Mouse (Mus musculus): ENCODE data around the gene Ins2. TPM values are rescaled to one million over a fixed set of nuclear protein-coding genes. Genes with fewer than 3 reads are reported as not detected.

Ins2 gene
- polyA plus RNA-seq, 1 experiment: 0.46 TPM

DNA sequence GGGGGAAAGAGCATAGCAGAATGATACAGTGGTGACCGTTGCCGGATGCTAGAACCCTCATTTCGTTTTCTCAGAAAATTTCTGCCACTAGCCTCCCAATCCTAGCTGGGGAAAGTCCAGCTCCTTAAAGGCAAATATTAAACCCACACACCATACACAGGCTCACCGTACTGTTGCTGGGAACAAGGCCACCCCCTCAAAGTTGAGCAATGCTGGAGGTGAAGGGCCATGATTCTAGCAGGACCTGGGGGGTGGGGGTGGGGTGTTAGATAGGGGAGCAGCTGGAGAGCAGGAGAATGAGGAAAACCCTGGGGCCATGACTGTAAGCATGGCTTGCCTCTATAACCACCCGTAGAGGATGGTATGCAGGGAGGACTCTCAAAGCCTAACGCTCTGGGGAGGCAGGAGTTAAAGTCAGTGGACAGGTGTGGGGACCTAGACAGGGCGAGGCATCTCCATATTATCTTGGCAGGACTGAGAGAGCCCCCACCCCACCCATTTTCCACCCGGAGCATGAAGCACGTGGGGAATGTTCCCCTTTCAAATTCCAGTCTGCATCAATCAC lies 78.6 kb downstream of the Ins2 start:
- H3K27ac ChIP-seq (ENCODE audit: control insufficient read depth, insufficient read depth, low read depth, low read length): no peak overlapping the region
- no peaks in the 10 kb centered on the region for H3K36me3 ChIP-seq (ENCODE audit: control insufficient read depth, insufficient read depth, low read length)
- H3K4me3 ChIP-seq (ENCODE audit: control insufficient read depth, low read depth, low read length): no peak overlapping the region
- no peak for TF ChIP-seq POLR2A (IDR thresholded peaks at IDR 0.05; ENCODE audit: control insufficient read depth, low read depth, low read length)
- H3K27me3 ChIP-seq (ENCODE audit: control insufficient read depth, insufficient read depth, low read length): peaks cover 2% of the 10 kb centered on the region; the same call in 1 of the 2 replicates
- H3K4me1 ChIP-seq (ENCODE audit: control insufficient read depth, insufficient read depth, low read length): peaks cover 9% of the 10 kb centered on the region

DNA sequence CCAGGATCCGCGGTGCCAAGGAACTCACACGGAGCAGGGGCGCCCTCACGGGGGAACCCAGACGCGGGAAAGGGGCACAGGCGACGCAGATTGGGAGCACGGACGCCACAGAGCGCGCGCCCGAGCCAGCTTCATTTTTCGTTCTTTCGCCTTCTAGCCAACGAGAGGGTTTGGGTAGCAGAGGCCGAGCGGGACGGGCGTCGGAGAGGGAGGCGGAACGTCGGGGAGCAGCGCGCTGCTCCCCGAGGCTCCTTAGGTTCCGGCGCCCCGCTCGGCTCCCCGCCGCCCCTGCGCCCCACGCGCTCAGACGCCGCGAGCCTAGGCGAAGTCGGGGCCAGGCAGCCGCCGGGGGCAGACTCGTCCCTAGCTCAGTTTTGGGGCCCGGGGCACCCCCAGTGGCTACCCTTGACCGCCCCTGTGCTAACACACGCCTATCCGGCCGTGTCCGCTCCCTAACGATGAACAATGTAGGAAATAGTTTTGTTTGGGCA lies 79.2 kb downstream of the Ins2 start:
- no peak for TF ChIP-seq POLR2A (IDR thresholded peaks at IDR 0.05; ENCODE audit: control insufficient read depth, low read depth, low read length)
- no peak for TF ChIP-seq CTCF (IDR thresholded peaks at IDR 0.05; ENCODE audit: control insufficient read depth, insufficient read depth, insufficient replicate concordance, low read depth, low read length)
- H3K4me3 ChIP-seq (ENCODE audit: control insufficient read depth, low read depth, low read length): peak overlapping the region; percentile 35; the same call in 1 of the 2 replicates
- peaks cover 2% of the 10 kb centered on the region; the same call in 1 of the 2 replicates for H3K27me3 ChIP-seq (ENCODE audit: control insufficient read depth, insufficient read depth, low read length)
- peaks cover 9% of the 10 kb centered on the region for H3K4me1 ChIP-seq (ENCODE audit: control insufficient read depth, insufficient read depth, low read length)
- no peak overlapping the region for H3K27ac ChIP-seq (ENCODE audit: control insufficient read depth, insufficient read depth, low read depth, low read length)
- no peaks in the 10 kb centered on the region for H3K36me3 ChIP-seq (ENCODE audit: control insufficient read depth, insufficient read depth, low read length)

DNA sequence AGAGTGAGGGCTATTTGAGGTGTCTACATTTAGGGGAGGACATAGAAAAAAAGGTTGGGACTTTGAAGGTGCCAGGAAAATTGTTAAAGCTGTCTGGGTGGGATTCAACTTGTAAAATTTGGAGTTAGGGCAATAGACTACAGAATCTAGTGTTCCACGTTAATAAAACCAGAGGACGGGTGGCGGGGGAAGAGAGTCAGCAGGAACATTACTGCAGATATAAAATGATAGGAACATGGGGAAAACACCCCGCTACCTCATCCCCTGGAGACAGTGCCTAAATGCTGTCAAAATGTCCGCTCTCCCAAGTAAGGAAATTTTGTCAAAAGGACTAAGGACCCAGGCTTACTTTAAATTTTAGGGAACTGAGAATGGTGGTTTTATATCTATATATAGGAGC lies 80.0 kb downstream of the Ins2 start:
- H3K27me3 ChIP-seq (ENCODE audit: control insufficient read depth, insufficient read depth, low read length): peaks cover 2% of the 10 kb centered on the region; the same call in 1 of the 2 replicates
- TF ChIP-seq POLR2A (IDR thresholded peaks at IDR 0.05; ENCODE audit: control insufficient read depth, low read depth, low read length) (no peak), CTCF (IDR thresholded peaks at IDR 0.05; ENCODE audit: control insufficient read depth, insufficient read depth, insufficient replicate concordance, low read depth, low read length) (no peak)
- no peak overlapping the region for H3K4me3 ChIP-seq (ENCODE audit: control insufficient read depth, low read depth, low read length)
- H3K27ac ChIP-seq (ENCODE audit: control insufficient read depth, insufficient read depth, low read depth, low read length): no peak overlapping the region
- H3K36me3 ChIP-seq (ENCODE audit: control insufficient read depth, insufficient read depth, low read length): no peaks in the 10 kb centered on the region
- H3K4me1 ChIP-seq (ENCODE audit: control insufficient read depth, insufficient read depth, low read length): peaks cover 9% of the 10 kb centered on the region

DNA sequence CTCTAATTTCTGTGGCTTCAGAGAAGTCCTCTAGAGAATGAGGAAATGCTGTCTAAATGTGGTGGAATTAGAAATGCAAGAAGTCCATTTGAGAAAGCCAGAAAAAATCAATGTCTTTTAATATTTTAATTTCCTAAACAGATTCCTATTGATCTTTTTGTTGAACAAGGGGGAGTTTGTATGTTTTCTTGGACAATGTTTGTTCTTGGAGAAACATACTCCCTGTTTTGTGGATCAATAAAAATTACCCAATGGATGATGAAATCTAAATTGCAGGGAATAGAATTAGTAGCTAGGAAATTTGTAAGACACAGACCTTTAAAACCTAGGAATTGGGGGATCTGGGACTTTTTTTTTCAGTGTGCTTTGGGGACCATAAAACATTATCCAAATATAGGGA lies 81.4 kb downstream of the Ins2 start:
- Histone ChIP-seq H3K36me3 (ENCODE audit: control insufficient read depth, insufficient read depth, low read length) (no peaks in the 10 kb centered on the region), H3K27me3 (ENCODE audit: control insufficient read depth, insufficient read depth, low read length) (peaks cover 2% of the 10 kb centered on the region; the same call in 1 of the 2 replicates), H3K4me3 (ENCODE audit: control insufficient read depth, low read depth, low read length) (no peak overlapping the region), H3K27ac (ENCODE audit: control insufficient read depth, insufficient read depth, low read depth, low read length) (no peak overlapping the region), H3K4me1 (ENCODE audit: control insufficient read depth, insufficient read depth, low read length) (peaks cover 9% of the 10 kb centered on the region)
- TF ChIP-seq POLR2A (IDR thresholded peaks at IDR 0.05; ENCODE audit: control insufficient read depth, low read depth, low read length) (no peak), CTCF (IDR thresholded peaks at IDR 0.05; ENCODE audit: control insufficient read depth, insufficient read depth, insufficient replicate concordance, low read depth, low read length) (no peak)

DNA sequence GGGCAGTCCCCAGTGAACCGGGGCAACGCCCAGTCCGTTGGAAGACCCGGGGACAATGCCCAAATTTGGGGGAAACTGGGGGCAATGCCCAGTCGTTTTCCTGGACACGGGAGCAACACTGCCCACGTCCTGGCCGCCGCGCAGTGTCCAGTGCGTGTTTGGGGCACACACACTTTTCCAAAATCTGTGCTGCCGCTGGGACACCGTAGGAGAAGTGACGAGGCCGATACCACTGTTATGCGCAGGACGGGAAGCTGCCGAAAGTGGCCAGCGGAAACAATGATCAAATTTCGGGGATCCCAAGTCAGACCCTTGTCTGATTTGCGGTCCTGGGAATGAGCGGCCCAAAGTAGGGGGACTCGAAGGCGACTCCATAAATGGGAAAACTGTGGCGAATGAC lies 82.1 kb downstream of the Ins2 start:
- no peak overlapping the region for H3K4me3 ChIP-seq (ENCODE audit: control insufficient read depth, low read depth, low read length)
- TF ChIP-seq POLR2A (IDR thresholded peaks at IDR 0.05; ENCODE audit: control insufficient read depth, low read depth, low read length): no peak
- TF ChIP-seq CTCF (IDR thresholded peaks at IDR 0.05; ENCODE audit: control insufficient read depth, insufficient read depth, insufficient replicate concordance, low read depth, low read length): no peak
- H3K4me1 ChIP-seq (ENCODE audit: control insufficient read depth, insufficient read depth, low read length): peaks cover 9% of the 10 kb centered on the region
- H3K27me3 ChIP-seq (ENCODE audit: control insufficient read depth, insufficient read depth, low read length): peaks cover 2% of the 10 kb centered on the region; the same call in 1 of the 2 replicates
- no peaks in the 10 kb centered on the region for H3K36me3 ChIP-seq (ENCODE audit: control insufficient read depth, insufficient read depth, low read length)
- H3K27ac ChIP-seq (ENCODE audit: control insufficient read depth, insufficient read depth, low read depth, low read length): no peak overlapping the region

DNA sequence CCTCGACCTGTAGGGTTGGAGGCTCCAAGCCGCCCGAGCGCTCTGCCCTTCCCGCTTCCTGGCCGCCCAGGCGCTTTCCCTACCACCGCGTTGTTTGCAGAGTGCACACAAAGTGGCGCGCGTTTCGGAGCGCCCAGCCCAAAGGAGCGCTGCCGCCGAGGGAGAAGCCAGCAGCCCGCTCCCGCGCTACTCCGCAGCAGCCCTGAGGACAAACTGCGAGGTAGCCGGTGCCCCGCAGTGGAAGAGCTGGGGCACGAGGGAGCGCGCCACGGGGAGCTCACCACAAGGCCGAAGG lies 82.6 kb downstream of the Ins2 start:
- TF ChIP-seq CTCF (IDR thresholded peaks at IDR 0.05; ENCODE audit: control insufficient read depth, insufficient read depth, insufficient replicate concordance, low read depth, low read length) (no peak), POLR2A (IDR thresholded peaks at IDR 0.05; ENCODE audit: control insufficient read depth, low read depth, low read length) (no peak)
- Histone ChIP-seq H3K27ac (ENCODE audit: control insufficient read depth, insufficient read depth, low read depth, low read length) (no peak overlapping the region), H3K4me3 (ENCODE audit: control insufficient read depth, low read depth, low read length) (no peak overlapping the region), H3K36me3 (ENCODE audit: control insufficient read depth, insufficient read depth, low read length) (no peaks in the 10 kb centered on the region), H3K27me3 (ENCODE audit: control insufficient read depth, insufficient read depth, low read length) (peaks cover 2% of the 10 kb centered on the region; the same call in 1 of the 2 replicates), H3K4me1 (ENCODE audit: control insufficient read depth, insufficient read depth, low read length) (peaks cover 9% of the 10 kb centered on the region)

DNA sequence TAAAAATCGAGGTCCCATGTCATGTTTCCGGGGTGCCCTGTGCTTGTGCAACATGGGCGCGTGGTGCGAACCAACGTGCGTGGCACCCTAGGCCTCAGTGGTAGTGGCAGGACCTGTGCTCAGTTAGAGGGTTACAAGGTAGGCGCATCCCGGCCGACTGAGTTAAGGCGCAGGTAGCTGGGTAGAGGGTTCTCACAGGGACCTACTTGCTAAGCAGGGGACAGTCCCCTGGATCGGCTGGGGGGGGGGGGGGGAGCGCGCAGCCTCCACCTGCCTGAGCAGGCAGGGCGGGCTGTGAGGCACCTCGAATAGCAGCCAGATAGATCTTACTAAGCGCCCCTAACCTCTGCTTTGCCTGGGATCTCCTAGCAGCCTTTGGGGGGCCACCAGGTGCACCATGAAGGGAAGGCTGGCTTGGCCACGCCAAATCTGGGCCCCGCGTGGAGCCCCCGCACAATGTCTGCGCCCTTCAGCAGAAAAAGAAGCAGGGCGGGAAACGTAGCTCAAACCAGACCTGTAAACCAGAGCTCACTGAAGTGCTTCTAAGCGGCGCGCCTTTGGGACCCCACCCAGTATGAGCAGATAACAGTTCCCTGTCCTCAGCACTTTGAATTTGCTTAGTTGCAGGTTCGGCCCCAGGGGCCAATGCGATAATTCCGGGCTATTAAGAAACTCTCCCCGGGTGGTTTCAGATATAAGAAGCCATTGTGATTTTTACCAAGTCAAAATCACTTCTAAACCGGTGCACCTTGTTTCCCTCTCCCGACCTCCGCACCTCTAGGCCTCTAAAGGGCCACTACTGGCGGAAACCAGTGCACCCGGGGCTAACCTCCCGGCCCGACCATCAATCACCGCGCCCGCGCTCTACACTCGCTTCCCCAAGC lies 83.2 kb downstream of the Ins2 start:
- peaks cover 9% of the 10 kb centered on the region for H3K4me1 ChIP-seq (ENCODE audit: control insufficient read depth, insufficient read depth, low read length)

More for the DNA sequence above, 83.2 kb downstream of the Ins2 start:
- Histone ChIP-seq H3K27me3 (ENCODE audit: control insufficient read depth, insufficient read depth, low read length) (peaks cover 2% of the 10 kb centered on the region; the same call in 1 of the 2 replicates), H3K27ac (ENCODE audit: control insufficient read depth, insufficient read depth, low read depth, low read length) (no peak overlapping the region), H3K36me3 (ENCODE audit: control insufficient read depth, insufficient read depth, low read length) (no peaks in the 10 kb centered on the region), H3K4me3 (ENCODE audit: control insufficient read depth, low read depth, low read length) (no peak overlapping the region)
- TF ChIP-seq POLR2A (IDR thresholded peaks at IDR 0.05; ENCODE audit: control insufficient read depth, low read depth, low read length): no peak
- TF ChIP-seq CTCF (IDR thresholded peaks at IDR 0.05; ENCODE audit: control insufficient read depth, insufficient read depth, insufficient replicate concordance, low read depth, low read length): no peak
